In genomic region chr2:29217897-29218296, GRCm38 (mm10) we compare ENCODE assay signal across 7 mouse cellular contexts. TPM values are rescaled to one million over a fixed set of nuclear protein-coding genes. Genes with fewer than 3 reads are reported as not detected.
DNase-seq lines count a peak whose midpoint lies in the region; ATAC-seq and TF ChIP-seq lines count a peak whose summit lies in the region.

No protein-coding gene starts in this region.

- no peaks in the 10 kb centered on the region for H3K79me2 ChIP-seq in CH12.LX (replicated peaks; ENCODE audit: control insufficient read depth, extremely low read depth, insufficient read depth, poor library complexity, severe bottlenecking)

- TF ChIP-seq POLR2A in CH12.LX (IDR thresholded peaks at IDR 0.05; ENCODE audit: low read depth, low read length), result no peak

- 61% methylated on average over 10 of the region's 10 CpGs for WGBS in heart, embryonic 12.5 days

- H3K9me3 ChIP-seq in CH12.LX (replicated peaks; ENCODE audit: low read length), result peaks cover 2% of the 10 kb centered on the region
- no peaks in the 10 kb centered on the region for H3K9me3 ChIP-seq in heart, embryonic 12.5 days (replicated peaks)

- H3K36me3 ChIP-seq in CH12.LX (replicated peaks in 1 of 2; ENCODE audit: control insufficient read depth in 1 of 2, insufficient read depth in 1 of 2, low read length in 1 of 2), result no peaks in the 10 kb centered on the region
- H3K36me3 ChIP-seq in heart, embryonic 12.5 days, result no peaks in the 10 kb centered on the region

- no peak for TF ChIP-seq EP300 in CH12.LX (IDR thresholded peaks at IDR 0.05; ENCODE audit: low read length)

- peak overlapping the region in 1 of 3 experiments; percentile 18 for H3K4me3 ChIP-seq in CH12.LX (replicated peaks in 1 of 3; ENCODE audit: low read depth in 2 of 3, low read length in 2 of 3, poor library complexity in 1 of 3)
- H3K4me3 ChIP-seq in heart, embryonic 12.5 days, result no peak overlapping the region

- TF ChIP-seq RAD21 in CH12.LX (IDR thresholded peaks at IDR 0.05; ENCODE audit: low read depth, low read length), result no peak

- no peak; a peak in 1 of 4 replicates for TF ChIP-seq CTCF in CH12.LX (conservative IDR thresholded peaks at IDR 0.05 in 1 of 2, IDR thresholded peaks at IDR 0.05 in 1 of 2; ENCODE audit: low read depth in 2 of 2, low read length in 2 of 2)

- peak; percentile 33; the same call in 1 of the 2 replicates for ATAC-seq in heart, embryonic 12.5 days (ENCODE audit: insufficient number of reproducible peaks, low FRiP score)

- peaks cover 30 to 33% of the 10 kb centered on the region in 2 experiments for H3K4me1 ChIP-seq in CH12.LX (ENCODE audit: control insufficient read depth in 1 of 2, insufficient read depth in 2 of 2)
- H3K4me1 ChIP-seq in heart, embryonic 12.5 days (replicated peaks), result peaks cover 9% of the 10 kb centered on the region

- DNase-seq in CH12.LX (ENCODE audit: extremely low read depth), result no peak
- peak; percentile 90 for DNase-seq in adrenal gland, adult 2 months
- DNase-seq in fibroblast of lung, adult 2 months (ENCODE audit: low read depth), result peak; percentile 52
- DNase-seq in left cerebral cortex, postnatal 10 days (ENCODE audit: extremely low spot score in 1 of 2, low spot score in 2 of 2), result peak; percentile 53 to 82
- peak; percentile 92 for DNase-seq in skeletal muscle tissue, adult 2 months (ENCODE audit: low read depth, low spot score)
- no peak for DNase-seq in embryo, embryonic 10.5 days (ENCODE audit: low spot score)

- no peak overlapping the region for H3K9ac ChIP-seq in CH12.LX (ENCODE audit: insufficient read depth, low read depth)
- H3K9ac ChIP-seq in heart, embryonic 12.5 days, result no peak overlapping the region

- intact Hi-C loops in left cerebral cortex, postnatal 10 days (cut with DNase I), result no loop called here

- H3K27me3 ChIP-seq in CH12.LX (replicated peaks), result peaks cover 47% of the 10 kb centered on the region
- H3K27me3 ChIP-seq in heart, embryonic 12.5 days (replicated peaks), result no peaks in the 10 kb centered on the region

- dilution Hi-C loops in CH12.LX (cut with MboI; ENCODE audit: extremely low pct_ligation_motif_present, extremely low pct_unique_long_range_greater_than_20kb, low sequenced_read_pairs), result no loop called here

- peak overlapping the region; percentile 53; the same call in 1 of the 2 replicates for H3K27ac ChIP-seq in CH12.LX (ENCODE audit: insufficient read depth, low read depth)
- H3K27ac ChIP-seq in heart, embryonic 12.5 days (ENCODE audit: poor library complexity, severe bottlenecking), result no peak overlapping the region

- peak overlapping the region; percentile 44 for H3K4me2 ChIP-seq in CH12.LX (ENCODE audit: insufficient read depth, low read depth, poor library complexity, severe bottlenecking)
- H3K4me2 ChIP-seq in heart, embryonic 12.5 days, result no peak overlapping the region

- in situ Hi-C loops in CH12.LX (cut with MboI; ENCODE audit: low pct_ligation_motif_present, low pct_unique_long_range_greater_than_20kb, low sequenced_read_pairs), result loop anchor here (10.0 kb wide), 1 partner anchor 387 kb away; no protein-coding TSS in a partner anchor

TF ChIP-seq in CH12.LX, 34 proteins besides CTCF, POLR2A, EP300 and RAD21:
- no peak for TF ChIP-seq UBTF (IDR thresholded peaks at IDR 0.05; ENCODE audit: low read depth, low read length)
- TF ChIP-seq MAZ (IDR thresholded peaks at IDR 0.05; ENCODE audit: low read depth, low read length), result 0 out of 2 replicates have a peak, but pooled peaks have one; percentile 14
- TF ChIP-seq MAX (IDR thresholded peaks at IDR 0.05; ENCODE audit: low read length), result 0 out of 2 replicates have a peak, but pooled peaks have one; percentile 14

RNA-seq across cellular contexts. Expression of gene Ntng2, which starts 34.9 kb away (rescaled TPM):
- total RNA-seq in CH12.LX (2012; rRNA removed) (1.3 and 3.8 TPM in 2 replicates), CH12.LX (2014; rRNA removed) (not detected in 2 replicates)
- polyA plus RNA-seq in CH12.LX (2012; ENCODE audit: insufficient read length, low read depth), result 0.50 and 0.53 TPM in 2 replicates
- 10 to 100 TPM; 36.0 to 55.7 TPM for total RNA-seq in adrenal gland, adult 2 months (2021)
- polyA plus RNA-seq in adrenal gland, adult 2 months (2012; rRNA removed), result 190 and 200 TPM in 2 replicates
- polyA plus RNA-seq in heart, embryonic 12.5 days (2016; fragmentation: Nextera tagmentation; extraction: Ambion mirVana), result 0.26 and 0.33 TPM in 2 replicates
- 100 to 1,000 TPM; 117 to 119 TPM for total RNA-seq in left cerebral cortex, postnatal 10 days (2021)

Comparison
In these comparisons a context has a peak if more than half of its experiments do, and no peak if none do; other contexts are left out.
1. DNase-seq: peak in adrenal gland, adult 2 months (single experiment), fibroblast of lung, adult 2 months (single experiment), left cerebral cortex, postnatal 10 days (2 of 2) and skeletal muscle tissue, adult 2 months (single experiment); none in CH12.LX (single experiment) and embryo, embryonic 10.5 days (single experiment).
2. RNA of gene Ntng2, which starts 34.9 kb away (total RNA-seq): 117 to 119 TPM in left cerebral cortex, postnatal 10 days and 36.0 to 55.7 TPM in adrenal gland, adult 2 months; 1.3 to 3.8 TPM in CH12.LX; every median in the first group is over 4 times any median in the second.